Mouse (Mus musculus) bone marrow macrophage, adult 2 months (primary cell): ENCODE measurements at regions not wholly inside any gene's neighbourhood (a gene's known extent, or its start where the extent isn't known, plus 50 kb on each side); places are given as distances from the start of the nearest gene placed in this dataset.

Experiments used
- CTCF ChIP-seq: IDR thresholded peaks from 2 replicates; pipeline ENCODE4 v1.5.1; 2012; ENCODE audit warnings: low read depth, mild to moderate bottlenecking, low read length, moderate library complexity
- POLR2A ChIP-seq: IDR thresholded peaks from 2 replicates; pipeline ENCODE4 v1.6.1; 2012; ENCODE audit warnings: mild to moderate bottlenecking, low read depth, low read length, borderline replicate concordance

DNA sequence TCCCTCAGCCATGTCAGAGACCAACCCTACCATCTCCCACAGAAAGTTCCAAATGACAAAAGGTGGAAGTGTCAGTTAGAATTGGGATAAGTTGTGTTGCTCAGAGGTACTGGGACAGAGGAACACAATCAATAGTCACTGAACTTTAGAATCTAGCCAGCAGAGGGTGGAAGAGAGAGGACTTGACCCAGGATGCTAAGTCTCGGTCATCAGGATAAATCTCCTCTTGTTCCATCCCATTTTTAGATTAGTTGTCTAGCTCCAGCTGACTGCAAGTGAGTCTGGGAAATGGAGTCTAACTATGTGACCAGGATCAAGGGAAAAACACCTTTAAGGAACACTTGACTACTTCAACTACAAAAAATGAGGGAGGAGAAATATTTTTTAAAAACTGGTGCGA is 91.5 kb downstream of the Fam84b start:
- no peak for TF ChIP-seq CTCF
- no peak for TF ChIP-seq POLR2A
